Mouse (Mus musculus) frontal cortex, adult 2 months (tissue): ENCODE data around the gene Ralbp1. TPM values are rescaled to one million over a fixed set of nuclear protein-coding genes. Genes with fewer than 3 reads are reported as not detected.

ENCODE experiments used
- DNase-seq, 2 experiments: peaks; one replicate each; pipeline ENCODE4 v3.0.0; 2022; ENCODE audit warnings: low spot score in 1 of 2; ENCODE audit errors: extremely low spot score in 1 of 2
- polyA plus RNA-seq: library from polyadenylated mRNA; depleted of rRNA; stranded (reverse); fragments of >200 nt; gene quantifications from 2 replicates; pipeline ENCODE4 v1.2.3, GENCODE M21; 2012

Gene Ralbp1
- polyA plus RNA-seq, 1 experiment: 50.2 TPM

DNA sequence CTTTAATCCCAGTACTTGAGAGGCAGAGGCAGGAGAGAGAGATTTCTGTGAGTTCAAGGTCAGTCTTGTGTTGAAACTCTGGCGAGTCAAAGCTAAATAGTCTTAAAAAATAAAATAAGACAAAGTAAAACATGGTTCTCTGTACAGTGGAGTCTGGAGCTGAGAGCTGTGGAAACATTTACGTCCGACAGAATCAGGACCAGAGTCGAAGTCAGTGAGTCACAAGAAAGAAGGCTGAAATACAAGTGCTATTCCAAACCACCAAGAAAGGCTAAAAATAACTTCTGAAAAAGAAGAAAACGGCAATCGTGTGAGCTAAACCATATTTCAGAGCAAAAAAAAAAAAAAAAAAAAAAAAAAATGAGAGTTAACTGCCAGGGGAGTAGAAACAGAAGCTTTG is 16.7 kb upstream of the Ralbp1 start:
- no peak for DNase-seq

DNA sequence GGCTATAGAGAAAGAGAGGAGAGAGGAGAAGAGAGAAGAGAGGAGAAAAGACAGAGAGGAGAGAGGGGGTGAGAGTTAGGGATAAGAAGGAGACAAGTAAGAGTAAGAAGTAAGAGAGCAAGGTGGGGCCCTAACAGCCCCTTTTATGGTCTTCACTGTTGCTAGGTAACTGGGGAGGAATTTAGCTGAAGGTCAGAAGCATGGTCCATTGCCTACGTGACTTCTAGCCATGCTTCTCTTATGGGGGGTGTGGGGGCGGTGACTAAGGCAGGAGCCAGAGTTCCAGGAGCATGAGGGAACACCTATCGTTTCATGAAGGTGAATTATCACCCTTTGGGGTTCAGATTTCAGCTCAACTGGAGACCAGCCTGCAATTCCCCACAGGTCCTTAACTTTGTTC is 10.4 kb upstream of the Ralbp1 start:
- no peak for DNase-seq

DNA sequence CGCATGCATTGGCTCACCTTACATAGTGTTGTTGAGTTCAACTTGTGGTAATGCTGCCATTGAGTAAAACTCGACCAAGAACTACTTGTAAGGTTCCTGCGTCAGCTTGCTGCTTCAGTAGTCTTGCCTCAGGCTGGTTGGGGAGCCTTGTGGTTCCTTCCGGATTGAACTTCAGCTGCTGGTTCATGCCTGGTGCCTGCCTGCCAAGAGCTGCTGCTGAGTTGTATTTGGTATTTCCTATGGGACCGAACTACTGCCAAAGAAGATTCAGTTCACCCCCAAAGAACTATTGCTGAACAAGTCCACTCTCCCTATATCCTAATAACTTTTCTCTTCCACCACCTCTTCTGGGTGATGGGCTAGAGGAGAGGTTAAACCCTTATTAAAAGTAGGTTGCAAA is 3.9 kb upstream of the Ralbp1 start:
- DNase-seq: no peak

DNA sequence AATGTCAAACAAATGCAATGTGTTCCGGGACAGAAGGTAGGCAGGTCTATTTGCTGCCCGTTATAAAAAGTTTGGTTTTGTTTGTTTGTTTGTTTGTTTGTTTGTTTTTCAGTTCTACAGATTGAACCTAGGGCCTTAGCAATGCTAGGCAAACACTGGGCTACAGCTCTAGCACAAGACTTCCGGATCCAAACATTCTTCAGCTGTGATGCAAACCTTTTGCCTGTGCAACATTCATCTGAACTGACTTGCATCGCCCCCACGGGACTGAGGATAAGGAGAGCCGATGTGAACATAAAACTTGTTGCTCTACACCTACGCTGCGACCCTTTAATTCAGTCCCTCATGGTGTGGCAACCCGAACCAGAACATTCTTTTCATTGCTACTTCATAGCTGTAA is 973 bp upstream of the Ralbp1 start:
- DNase-seq: no peak

DNA sequence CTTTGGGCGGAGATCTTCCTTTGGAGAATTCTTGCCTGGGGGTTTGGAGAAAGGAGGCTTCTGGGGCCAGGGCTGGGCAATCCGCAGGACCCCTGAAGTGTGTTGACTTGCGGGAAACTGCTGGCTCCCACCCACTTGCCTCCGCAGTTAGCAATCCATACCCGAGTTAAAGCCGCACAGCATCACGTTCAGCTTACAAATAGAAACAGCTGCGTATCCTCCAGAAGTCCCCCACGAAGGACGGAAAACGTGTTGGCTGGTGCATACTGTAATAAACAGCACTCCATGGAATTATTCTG is 251 bp downstream of the Ralbp1 start:
- no peak for DNase-seq

DNA sequence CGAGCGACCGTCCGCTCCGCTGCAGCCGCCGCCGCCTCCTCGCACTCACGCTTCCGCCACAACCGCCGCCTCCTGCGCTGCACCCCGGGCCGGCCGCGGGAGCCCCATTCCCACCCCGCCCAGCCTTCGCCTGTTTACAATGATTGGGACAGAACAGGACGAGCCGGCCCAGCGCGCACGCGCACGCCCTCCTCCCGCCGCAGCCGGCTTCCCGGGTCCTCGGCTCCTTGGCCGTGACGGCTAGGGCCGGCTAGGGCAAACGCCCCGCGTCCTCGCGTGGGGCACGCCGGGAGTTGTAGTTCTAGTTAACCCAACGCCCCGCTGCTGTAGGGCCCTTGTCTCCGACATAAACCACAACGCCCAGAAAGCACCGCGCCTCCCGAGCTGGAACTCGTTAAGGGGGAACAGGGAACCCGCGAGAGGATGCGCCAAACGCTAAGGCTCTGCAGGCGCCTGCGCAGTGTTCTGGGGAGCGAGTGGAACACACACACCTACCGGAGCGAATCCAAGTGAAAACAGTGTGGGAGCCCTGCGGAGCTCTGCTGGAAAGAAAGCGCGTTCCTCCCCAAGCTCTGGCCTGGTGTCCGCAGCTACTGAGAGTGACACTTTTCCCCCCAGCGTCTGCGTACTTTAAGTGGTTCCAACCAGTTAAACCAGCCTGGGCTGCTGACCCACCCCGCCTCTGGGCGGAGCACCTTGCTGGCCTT is 754 bp downstream of the Ralbp1 start:
- peak; percentile 99 to 100 for DNase-seq

DNA sequence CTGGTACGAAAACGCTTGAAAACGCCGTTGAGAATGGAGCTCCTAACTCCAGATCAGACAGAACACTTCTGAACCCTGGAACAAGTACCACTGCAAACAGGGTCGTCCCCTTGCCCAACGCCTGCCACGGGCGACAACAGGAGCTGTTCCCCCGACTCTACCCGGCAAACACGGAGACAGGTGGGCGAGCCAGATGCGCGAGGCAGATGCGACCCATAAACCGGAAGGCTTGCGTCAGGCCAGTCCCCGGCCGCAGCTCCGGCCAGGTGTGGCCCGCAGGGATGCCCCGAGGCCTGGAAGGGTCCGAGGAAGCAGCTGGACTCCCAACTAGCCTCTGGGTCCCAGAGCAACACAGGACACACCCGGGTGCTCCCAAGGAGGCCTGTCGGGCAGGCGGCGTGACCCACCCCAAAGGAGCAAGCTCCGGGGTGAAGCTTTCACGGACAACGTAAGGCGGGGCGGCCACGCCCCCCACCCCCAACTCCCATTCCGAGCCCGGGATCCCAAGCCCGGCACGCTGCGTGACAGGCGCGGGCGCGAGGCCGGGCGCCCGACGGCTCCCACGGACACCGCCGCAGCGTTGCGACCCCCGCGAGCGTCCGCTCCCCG is 1.4 kb downstream of the Ralbp1 start:
- DNase-seq: no peak

DNA sequence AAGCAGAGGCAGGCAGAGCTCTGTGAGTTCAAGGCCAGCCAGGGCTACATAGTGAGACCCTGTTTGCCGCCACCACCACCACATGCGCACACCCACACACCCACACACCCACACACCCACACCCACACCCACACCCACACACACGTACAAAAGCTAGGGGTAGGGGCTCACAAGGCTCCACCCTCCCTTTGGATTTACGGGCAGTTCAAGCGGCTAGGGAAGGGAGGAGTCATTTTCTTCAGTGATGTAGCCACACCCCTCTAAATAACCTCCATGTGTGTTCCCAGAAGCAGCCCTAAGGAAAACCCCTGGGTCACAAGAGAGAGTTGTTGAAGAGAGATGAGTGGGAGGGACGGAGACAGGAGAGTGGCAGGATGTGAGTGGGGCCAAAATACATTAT is 8.6 kb downstream of the Ralbp1 start:
- DNase-seq: no peak

DNA sequence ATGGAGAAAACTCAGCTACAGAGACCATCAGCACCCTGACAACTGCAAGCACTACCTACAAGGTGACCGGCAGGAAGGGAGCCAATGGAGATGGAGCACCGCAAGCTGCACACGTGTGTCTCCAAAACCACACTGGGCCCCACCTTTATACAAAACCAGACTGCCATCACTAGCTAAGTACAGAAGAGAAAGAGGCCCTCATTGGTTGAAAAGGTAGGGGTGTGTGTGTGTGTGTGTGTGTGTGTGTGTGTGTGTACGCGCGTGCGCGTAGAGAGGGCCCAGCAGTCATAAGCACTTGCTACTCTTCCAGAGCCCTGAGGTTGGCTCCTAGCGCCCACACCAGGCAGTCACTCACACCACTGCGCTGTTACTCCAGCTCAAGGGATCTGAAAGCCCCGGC is 11.8 kb downstream of the Ralbp1 start:
- DNase-seq: no peak

DNA sequence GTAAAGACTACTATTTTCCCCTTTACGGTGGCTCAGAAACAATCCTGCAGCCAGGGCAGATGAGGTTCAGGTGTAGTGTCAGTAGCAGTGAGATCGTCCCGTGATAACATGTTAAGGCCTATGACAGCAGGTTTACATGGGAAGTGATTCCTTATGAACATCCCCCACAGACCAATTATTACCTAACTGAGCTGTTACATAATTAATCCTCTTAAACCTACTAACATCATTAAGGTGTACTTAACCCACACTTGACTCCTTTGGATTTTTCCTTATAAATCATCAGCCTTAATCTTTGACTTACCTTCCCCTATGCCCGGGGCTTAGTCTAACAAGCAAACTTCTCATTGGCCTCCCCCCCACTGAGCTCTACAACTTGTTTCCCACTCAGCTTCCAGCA is 12.4 kb downstream of the Ralbp1 start:
- no peak for DNase-seq

DNA sequence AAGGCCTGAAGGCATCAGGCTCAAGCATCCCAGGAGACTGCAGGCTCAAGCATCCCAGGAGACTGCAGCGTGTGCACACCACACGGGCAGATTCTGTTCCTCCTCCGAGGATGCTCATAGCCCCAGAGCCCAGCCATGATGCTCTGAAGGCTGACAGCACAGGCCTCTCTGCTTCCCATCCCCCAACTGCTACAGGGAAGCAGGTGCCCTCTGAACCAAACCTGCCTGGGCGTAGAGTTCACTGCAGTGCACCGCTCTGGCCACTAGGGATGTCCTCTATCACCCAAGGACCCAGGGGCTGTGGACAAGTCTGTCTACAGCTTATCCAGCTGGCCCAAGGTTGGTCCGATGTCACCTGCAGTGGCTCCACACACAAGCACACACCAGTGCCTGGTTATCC is 12.9 kb downstream of the Ralbp1 start:
- no peak for DNase-seq

DNA sequence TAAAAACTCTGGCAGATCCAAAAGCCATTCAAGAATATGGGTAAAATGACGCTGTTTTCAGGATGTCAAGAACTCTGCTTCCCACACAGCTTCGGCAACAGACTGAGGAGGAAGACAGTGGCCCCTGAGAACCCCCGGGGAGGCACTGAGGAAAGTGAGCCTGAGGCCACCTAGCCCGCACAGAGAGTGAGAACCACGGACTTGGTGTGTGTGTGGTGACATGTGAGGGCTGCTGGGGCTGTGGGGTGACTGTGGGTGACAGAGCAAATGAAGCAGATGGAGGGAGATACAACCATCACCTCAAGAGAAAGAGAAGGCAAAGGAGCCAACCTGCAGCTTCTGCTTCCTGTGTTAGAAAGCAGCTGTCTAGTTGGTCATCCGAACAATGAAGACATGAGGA is 13.5 kb downstream of the Ralbp1 start:
- DNase-seq: no peak

DNA sequence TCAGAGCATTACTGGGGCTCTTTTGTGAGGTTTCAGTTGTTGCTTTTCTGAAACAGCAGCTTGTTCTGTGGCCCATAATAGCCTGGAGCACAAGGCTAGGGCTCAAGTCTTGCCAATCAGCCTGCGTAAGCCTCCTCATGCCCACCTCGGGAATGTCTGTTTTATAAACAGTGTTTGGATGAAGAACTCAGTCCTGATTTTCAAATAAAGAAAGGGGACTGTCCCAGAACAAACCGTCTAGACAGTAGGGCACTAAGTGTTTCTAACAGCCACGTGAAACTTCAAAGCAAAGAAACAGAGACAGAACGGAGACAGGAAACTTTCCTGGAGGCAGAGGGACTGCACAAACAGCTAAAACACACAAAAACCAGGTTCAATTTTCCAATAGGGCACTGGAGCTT is 14.0 kb downstream of the Ralbp1 start:
- no peak for DNase-seq

DNA sequence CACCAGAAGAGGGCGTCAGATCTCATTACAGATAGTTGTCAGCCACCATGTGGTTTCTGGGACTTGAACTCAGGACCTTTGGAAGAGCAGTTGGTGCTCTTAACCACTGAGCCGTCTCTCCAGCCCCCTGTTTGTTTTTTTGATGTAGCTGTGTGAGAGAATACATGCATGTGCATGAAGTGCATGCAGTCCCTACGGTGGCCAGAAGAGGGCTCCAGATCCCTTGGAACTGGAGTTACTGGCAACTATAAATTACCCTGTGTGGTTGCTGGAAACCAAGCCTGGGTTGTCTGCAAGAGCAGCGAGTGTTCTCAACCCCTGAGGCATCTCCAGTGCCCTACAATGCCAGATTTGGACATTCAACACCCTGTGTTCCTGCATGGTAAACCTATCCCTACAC is 15.5 kb downstream of the Ralbp1 start:
- DNase-seq: peak in 1 of 2 experiments; percentile 77

DNA sequence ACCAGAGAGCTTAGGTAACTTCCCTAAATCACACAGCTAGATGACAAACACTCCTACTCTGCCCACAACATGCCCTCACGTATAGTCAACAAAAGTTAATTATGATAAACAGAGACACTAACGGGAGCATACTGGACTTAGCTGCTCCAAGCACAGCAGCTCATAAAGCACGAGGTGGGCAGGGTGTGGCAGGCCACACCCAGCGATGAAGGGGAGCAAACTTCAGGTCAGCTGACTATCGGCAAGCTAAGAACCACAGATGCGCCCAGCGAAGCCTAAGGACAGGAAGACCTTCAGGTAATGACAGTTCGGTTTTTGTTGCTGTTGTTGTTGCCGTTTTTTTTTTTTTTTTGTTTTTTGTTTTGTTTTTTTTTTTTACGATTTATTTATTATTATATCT is 15.9 kb downstream of the Ralbp1 start:
- DNase-seq: no peak

DNA sequence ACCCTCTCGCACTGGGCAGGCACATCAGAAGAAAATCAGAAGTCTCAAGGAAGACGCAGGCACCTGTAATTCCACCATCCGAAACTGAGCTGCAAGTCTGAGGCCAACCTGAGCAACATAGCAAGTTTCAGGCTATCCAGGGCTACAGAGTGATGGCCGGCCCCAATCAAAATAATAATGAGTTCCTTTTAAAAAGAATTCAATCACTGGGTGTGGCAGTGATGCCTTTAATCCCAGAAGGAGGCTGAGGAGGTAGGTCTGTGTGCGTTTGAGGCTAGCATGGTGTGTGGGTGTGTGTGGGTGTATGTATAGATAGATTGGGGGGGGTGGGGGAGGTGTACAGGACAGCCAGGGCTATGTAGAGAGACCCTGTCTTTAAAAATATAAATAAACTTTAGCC is 17.6 kb downstream of the Ralbp1 start:
- DNase-seq: no peak

DNA sequence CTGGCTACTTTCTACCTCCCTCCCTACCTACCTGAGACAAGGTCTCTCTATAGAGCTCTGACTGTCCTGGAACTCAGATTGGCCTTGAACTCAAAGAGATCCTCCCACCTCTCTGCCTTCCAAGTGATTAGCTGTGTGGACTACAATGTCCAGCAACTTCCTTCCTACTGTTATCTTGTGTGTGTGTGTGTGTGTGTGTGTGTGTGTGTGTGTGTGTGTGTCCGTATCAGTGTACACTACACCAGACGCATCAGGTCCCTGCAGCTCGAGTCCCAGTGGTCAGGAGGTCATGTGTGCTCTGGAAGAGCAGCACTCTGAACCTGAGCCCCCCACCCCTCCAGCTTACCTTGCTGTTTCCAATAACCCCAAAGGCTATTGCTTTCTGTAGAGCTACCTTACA is 19.4 kb downstream of the Ralbp1 start:
- no peak for DNase-seq

DNA sequence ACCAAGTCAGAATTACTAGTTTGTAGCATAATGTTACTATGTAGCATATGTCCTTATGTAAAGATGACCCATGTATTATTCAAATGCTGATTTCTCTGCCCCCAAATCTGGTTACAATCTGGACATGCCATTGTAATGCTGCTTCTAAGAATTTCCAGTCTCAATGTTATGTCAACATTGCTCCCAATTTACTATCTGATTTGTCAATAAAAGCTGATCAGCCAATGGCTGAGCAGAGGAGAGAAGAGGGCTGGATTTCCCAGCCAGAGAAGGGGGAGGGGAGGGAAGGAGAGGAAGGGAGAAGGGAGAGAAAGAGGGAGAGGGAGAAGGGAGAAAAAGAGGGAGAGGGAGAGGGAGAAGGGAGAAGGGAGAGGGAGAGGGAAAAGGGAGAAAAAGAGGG is 20.3 kb downstream of the Ralbp1 start:
- no peak for DNase-seq

DNA sequence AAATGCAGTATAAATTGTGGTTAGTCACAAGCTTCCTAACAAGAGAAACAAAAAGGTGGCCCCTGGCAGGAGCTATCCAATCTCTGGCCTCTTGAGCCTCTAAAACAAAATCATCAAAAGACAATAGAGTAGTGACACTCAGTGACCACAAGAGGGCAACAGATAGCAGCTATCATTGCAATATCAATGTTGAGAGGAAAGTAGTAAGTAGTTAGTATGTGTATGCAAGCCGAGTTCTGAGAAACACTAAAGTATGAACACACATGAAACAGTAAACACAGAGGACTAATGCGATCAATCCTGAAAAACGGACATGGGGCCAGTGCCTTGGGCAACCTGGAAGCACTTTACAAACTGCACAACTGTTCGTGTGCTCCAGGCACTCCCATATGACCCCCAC is 20.9 kb downstream of the Ralbp1 start:
- DNase-seq: peak in 1 of 2 experiments; percentile 68

DNA sequence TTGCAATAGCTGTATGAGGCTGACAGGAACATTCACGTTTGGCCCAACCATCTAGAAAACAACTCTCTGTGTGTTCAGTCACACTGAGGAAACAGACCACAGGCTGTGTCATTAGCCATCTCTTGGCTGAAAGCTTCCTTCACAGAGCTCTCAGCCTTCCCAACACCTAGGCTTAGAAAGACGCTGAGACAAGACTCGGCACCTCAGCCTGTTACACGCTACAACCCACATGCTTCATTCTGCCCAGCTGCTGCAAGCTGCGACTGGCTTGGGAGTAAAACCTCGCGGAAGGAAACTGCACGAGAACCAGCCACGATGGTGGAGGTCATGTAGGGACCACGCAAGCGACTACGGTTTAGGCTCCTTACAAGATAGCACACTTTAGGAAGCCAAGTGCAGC is 21.8 kb downstream of the Ralbp1 start:
- peak in 1 of 2 experiments; percentile 37 for DNase-seq

DNA sequence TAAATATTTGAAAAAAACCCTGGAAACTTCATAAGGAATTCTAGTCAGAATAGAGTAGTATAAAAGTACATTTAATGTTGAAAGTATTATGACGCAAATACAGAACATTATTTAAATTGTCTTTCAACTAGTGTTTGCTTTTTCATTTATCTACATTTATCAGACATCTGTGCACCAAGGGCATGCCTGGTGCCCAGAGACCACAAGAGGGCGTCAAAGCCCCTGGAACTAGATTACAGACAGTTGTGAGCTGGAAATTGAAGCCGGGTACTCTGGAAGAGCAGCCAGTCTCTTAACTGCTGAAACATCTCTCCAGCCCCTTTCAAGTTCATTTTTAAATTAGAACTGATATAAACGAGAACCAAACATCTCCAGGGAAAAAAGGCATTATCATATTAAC is 23.0 kb downstream of the Ralbp1 start:
- peak in 1 of 2 experiments; percentile 50 for DNase-seq

DNA sequence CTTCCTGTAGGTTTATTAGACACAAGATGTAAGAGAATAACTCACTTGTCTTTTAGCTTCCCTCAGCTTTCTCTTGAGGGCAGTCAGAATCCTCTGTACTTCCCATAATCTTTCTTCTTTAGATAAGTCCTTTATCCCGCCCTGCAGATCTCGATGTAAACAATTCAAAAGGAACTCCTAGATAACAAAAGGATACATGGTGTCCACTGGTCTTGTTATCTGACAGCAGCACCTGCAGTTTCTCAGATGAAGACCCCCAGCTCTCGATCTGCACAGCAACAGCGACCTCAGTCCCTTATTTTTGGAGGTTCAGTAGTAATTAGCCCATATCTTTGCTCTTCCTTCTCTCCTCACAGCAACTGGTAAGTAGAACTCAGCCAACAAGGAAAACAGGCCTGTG is 28.0 kb downstream of the Ralbp1 start:
- no peak for DNase-seq

DNA sequence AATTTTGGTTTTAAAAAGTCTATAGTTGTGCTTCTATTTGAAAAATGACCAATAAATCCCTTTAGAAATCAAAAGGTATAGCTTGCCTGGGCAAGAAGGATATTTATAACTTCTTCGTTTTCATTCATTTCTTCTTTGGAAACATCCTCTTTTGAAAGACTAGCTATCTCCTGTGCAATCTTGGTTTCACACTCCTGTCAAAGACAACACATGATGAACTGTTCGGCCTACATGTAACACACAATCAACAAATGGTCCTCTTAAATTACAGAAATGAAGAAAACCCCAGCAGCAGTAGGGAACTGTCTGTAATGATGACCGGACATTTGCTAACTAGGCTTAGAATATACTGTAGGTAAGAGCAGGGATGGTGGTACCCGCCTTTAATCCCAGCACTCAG is 31.6 kb downstream of the Ralbp1 start:
- no peak for DNase-seq
